Mouse (Mus musculus) B cell, adult 2 months (primary cell): ENCODE measurements around the gene Eif1.
"Not testable (repeated sequence)": the region's sequence is repeated elsewhere in the genome, so short reads cannot be mapped to it uniquely, and the experiment has no call there.

ENCODE experiments used
- DNase-seq, 2 experiments: peaks; one replicate each; pipeline ENCODE4 v3.0.0; 2022

The Eif1 gene

DNA sequence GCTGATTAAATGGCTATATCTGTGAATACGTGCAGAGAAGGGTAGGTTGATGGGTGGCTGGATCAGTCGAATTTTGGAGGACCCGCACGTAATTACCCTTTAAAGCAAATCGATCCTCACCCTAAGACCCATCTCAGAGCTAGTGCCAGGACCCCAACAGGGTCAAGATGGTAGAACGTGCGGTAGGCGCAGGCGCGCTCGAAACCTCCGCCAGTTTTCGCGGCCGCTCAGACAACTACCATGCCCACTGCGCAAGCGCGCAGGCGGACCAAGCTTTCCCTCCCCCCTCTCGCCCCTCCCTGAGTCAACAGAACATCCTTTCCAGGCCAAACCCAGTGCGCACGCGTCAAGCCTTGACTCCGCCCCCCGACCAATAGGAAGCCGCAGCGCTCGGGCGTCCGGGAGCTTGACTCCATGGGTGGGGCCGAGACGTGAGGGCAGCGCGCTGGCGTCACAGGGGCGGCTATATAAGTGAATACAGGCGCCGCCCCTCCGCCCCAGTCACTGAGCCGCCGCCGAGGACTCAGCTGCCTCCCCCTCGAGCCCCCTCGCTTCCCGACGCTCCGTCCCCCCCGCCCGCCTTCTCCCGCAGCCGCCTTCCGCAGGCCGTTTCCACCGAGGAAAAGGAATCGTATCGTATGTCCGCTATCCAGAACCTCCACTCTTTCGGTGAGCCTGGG is at the start of gene Eif1:
Gene Eif1, plus strand, starts transcription at position 394 of the 680 bp plus-strand sequence.
- DNase-seq = peak; percentile 100

DNA sequence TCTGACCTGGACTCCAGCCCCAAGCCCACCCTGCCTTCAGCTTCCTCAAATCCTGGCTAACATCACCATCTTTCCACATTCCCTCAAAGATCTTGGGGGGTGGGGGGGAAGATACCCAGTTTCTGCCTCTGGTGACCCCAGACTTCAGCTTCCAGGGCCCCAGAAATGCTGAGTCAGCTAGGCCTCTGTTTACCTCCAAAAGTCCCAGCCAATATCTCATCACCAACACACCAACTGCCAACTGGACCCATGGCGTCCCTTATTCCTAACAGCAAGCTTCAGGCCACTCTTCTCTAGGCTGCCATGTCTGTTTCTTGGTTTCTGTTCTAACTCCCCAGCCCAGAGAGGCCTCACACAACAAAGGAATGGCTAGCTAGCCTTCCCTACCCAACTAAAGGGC is 47.8 kb upstream of the Eif1 start:
- no peak for DNase-seq

GRCm38 (mm10) chr11:100274719-100275118 is 45.0 kb upstream of the Eif1 start:
- DNase-seq = no peak

- DNase-seq = no peak
Measured at GRCm38 (mm10) chr11:100275466-100275865, 44.2 kb upstream of the Eif1 start.

- DNase-seq = no peak
Measured at GRCm38 (mm10) chr11:100277726-100278480, 41.8 kb upstream of the Eif1 start.

- DNase-seq = no peak
Measured at GRCm38 (mm10) chr11:100278759-100279158, 40.9 kb upstream of the Eif1 start.

DNA sequence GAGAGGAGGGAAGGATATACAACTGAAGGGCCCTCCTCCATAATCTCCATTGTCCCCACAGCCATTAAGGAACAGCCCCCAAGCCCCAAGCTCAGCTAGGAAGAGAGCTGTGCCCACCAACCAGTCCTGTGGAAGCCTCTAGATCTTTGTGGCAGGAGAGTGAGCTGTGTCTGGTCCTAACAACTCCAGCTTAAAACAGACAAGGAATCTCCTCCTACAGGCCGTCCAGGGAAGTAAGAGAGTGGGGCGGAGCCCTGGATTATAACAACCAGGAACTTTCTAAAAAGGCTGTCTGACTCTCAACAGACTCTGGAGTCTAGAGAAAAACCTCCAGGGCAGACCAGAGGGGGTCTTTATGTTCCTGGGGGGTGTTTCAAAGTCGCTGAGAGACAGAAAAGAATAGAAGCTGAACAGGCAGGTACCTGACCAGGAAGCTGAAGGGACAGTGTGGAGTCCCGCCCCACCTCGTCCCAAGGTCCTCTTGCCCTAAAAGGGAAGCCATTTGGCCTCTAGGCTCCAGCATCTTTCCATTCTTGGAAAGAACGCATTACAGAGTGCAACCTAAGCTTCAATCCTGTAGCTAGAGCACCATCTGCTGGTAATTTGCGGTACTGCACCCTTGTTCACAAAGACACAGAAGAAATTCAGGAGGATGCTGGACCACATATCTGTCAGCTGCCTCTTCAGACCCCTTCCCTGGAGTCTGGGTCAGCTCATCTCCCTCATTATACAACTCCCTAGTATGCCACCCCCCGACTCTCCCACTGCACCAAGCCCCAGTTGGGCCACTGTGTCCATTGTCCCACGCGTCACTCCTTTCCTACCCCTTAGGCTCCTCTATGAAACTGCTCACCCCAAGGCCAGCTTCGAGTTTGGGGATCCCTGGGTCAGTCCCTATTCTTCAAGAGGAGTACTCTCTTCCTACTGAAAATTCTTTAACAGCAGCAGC is 37.8 kb upstream of the Eif1 start:
- peak; percentile 84 for DNase-seq

DNA sequence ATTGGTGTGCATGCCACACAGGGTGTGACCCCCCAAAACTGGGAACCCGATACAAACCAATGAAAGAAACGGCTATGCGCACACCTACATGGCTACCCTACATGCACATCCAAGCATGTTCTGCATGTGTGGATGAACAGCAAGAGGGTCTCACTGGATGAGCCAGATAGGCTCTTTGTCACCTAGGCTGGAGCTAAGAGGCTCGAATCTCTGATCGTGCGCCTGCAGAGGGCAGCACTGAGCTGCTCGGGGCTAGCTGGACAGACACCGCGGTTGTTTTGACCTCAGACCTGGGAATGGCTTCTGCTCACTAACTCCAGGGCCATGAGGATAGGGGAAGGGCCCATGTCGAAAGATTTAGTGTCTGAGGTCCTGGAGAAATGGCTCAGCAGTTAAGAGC is 37.1 kb upstream of the Eif1 start:
- peak; percentile 72 to 76 for DNase-seq

DNA sequence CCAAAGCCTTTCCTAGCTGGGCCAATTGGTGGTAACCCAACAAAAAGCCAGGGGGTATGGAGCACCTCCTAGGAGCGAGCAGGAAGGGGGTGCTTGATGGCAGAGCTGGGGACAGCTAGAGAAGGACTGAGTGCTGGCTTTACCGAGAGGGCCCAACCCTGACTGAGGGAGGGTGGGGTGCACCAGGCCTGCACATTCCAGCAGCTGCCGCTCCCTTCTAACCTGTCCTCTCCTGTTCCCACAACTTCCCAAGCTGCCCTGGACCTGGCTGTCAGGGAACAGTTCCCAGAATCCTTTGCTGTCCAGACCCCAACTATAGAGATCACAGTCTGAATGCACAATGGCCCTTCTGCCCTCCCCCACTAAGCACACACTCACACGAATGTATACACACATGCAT is 34.7 kb upstream of the Eif1 start:
- DNase-seq = no peak

DNA sequence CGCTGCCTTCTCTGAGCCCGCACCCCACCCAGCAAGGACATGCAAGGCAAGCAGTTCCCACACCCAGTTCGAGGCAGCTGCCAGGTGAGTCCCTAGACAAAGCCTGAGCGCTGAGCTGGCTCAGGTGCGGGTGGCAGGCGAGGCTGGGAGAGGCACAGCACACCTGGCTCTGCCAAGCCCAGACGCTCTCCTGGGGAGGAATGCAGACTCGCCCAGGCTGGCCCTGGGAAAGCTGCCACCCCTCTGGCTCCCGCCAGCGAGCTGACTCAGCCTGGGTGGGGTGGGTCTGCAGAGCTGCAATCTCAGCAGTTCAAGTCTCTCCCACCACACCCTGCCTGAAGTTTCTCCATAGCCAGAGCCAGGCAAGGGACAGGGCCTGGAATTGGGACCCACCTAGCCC is 32.7 kb upstream of the Eif1 start:
- no peak for DNase-seq

GRCm38 (mm10) chr11:100288942-100289341 is 30.7 kb upstream of the Eif1 start:
- DNase-seq = no peak

GRCm38 (mm10) chr11:100290235-100290634 is 29.4 kb upstream of the Eif1 start:
- DNase-seq = no peak

DNA sequence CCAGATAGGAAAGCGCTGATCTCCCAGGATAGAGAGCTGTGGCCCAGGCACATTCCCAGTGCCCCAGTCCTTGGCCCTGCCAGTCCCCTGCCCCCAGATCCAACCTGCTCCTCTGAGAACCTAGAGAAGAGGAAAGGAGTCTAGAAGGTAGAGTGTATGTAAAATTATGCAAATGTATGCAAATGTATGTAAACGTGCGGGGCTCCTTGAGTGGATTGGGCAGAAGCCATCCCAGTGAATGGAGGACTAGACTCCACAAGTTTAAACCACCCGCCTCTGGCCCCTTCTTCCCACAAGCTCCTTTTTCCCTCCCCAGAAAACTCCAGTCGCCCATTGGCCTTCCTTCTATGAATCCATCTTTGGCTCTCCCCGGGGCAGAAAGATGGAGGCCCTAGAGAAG is 26.8 kb upstream of the Eif1 start:
- DNase-seq = no peak

DNA sequence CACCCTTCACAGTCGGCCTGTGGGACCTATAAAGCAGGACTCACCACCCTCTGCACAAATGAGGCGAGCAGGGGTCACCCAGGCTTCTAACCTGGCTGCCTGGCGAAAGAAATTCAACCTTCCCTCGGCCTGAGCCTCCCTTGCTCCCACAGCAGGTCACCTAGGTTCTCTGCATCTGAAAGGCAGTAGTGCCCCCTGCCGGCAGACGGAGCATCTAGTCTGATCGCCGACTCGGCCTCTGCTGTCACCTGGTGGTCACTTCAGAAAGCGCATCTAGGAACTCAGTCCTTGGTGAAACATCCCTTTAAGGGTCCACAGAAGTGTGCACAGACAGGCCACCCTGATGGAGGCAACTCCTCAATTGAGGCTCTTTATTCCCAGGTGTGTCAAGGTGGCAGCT is 24.4 kb upstream of the Eif1 start:
- peak; percentile 87 to 88 for DNase-seq

DNA sequence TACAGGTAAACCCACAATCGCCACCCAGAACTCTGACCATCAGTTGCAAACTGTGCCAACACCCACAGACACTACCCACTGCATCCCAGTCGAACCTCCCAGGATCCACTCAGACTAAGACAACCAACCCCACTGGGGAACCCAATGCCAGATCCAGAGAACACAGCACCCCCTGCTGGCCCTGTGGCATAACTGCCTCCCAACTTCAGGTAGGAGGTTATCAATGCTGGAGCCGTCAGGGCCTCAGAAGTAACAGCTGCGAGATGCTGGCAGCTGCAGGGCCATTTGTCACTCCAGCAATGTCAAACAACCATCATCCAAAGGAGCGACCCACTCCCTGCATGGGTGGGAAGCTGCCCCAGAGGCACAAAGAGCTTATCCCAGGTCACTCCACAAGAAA is 21.9 kb upstream of the Eif1 start:
- DNase-seq = peak; percentile 63 to 67

- DNase-seq = peak; percentile 90
Measured at GRCm38 (mm10) chr11:100298274-100299036, 21.2 kb upstream of the Eif1 start.

- peak; percentile 86 to 87 for DNase-seq
Measured at GRCm38 (mm10) chr11:100300293-100300692, 19.4 kb upstream of the Eif1 start.

GRCm38 (mm10) chr11:100301292-100301691 is 18.4 kb upstream of the Eif1 start:
- no peak for DNase-seq

GRCm38 (mm10) chr11:100307900-100308299 is 11.8 kb upstream of the Eif1 start:
- DNase-seq = no peak

DNA sequence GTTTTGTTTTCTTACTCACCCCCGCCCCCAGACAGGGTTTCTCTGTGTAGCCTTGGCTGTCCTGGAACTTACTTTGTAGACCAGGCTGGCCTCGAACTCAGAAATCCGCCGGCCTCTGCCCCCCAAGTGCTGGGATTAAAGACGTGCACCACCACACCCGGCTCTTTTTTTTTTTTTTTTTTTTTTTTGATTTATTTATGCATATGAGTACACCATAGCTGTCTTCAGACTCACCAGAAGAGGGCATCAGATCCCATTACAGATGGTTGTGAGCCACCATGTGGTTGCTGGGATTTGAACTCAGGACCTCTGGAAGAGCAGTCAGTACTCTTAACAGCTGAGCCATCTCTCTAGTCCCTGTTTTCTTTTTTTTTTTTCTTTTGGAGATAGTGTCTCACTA is 11.0 kb upstream of the Eif1 start:
- DNase-seq = not testable (repeated sequence)

DNA sequence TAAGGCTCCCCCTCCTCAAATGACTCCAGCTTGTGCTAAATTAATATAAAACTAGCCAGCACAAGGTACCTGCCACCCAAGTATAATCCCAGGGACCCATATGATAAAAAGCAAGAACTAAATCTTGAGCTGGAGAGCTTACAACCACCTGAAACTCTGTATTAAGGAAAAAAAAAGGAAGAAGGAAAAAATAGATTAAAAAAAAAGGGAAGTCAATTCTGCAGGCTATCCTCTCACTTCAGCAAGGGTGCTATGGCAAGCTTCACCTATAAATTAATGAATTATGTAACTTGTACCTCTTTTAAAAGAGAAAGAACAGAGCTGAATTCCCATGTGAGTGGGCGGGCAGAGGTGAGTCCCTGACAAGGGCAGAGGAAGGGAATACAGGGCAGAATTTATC is 8.0 kb upstream of the Eif1 start:
- no peak for DNase-seq

DNA sequence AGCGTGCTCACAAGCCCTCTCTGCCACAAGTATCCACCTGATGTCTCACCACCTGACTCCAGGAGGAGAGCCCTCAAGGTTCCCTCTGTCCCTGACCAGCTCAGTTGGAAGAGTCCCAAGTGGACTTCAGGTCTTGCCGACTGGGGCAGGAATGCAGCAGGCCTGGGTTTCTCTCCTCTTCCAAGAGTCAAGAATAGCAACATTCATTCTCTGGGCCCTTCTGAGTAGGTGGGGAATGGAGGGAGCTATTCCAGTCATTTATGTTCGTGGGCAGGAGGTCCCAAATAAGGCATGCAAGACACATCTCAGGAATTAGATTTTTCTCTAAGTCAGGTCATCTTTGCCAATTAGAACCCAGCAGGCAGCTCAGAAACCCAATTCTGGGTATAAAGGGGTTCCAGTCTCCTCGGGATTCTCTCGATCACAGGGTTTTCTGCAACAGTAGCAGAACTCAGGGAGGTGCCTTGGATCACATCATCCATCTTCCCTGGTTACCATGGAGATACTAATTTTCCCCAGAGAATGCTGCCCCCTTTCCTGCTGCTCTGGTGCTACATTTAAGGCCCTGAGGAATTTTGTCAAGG is 7.5 kb upstream of the Eif1 start:
- DNase-seq = no peak
